Mouse (Mus musculus): Measurements from ENCODE around the gene Tgm6. TPM values are rescaled to one million over a fixed set of nuclear protein-coding genes. Genes with fewer than 3 reads are reported as not detected.

Gene Tgm6
- polyA plus RNA-seq, 1 experiment from 2014 or later, result not detected

DNA sequence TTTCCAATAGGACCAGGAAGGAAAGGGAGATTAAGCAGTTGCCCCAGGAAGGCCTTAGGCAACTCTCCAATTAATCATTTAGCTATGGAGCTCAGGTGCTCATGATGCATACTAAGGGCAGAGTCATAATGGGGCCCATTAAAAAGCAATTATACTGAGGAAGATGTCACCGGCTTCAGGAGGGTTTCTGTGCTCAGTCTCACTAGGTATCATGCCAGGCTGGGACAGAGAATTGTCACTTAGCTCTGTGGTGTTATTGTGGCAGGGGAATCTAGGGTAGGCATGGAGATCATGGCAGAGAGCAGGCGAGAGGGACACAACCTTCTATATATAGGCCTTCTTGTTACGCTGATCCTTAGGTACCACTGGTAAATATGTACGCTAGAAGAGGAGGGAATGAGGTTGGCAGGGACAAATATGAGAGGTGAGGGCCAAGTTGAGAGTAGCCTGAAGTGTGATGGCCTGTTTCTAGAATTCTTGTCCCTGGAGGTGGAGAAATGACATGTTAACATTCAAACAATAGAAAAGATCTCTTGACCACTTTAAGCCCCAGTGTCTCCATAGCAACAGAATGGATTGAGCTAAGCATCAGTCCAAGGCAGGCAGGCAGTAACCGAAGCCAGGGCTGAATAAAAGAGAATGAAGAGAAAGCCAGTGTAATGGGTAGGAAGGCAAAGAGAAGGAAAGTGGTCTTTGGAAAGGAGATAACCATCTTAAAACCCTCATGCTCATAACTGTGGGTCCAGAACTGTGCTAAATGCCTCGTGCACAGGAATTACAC, 13.3 kb downstream of the Tgm6 start:
- Histone ChIP-seq H3K9me3 (ENCODE audit: low read length) (no peaks in the 10 kb centered on the region), H3K4me3 (ENCODE audit: low read depth, low read length) (no peak overlapping the region), H3K27ac (ENCODE audit: low read depth) (no peak overlapping the region), H3K4me1 (ENCODE audit: insufficient read depth) (no peaks in the 10 kb centered on the region), H3K4me2 (ENCODE audit: low read depth, low read length) (no peak overlapping the region), H3K9ac (replicated peaks) (no peak overlapping the region), H3K27me3 (ENCODE audit: insufficient read depth, low read length) (no peaks in the 10 kb centered on the region), H3K36me3 (replicated peaks; ENCODE audit: insufficient read depth, low read length) (no peaks in the 10 kb centered on the region)
- TF ChIP-seq EP300 (IDR thresholded peaks at IDR 0.05; ENCODE audit: low read depth) (no peak), CTCF (IDR thresholded peaks at IDR 0.05; ENCODE audit: low read depth) (no peak)
- DNase-seq (no peak), ATAC-seq (no peak)
- 74% methylated on average over 6 of the region's 6 CpGs for WGBS (ENCODE audit: insufficient replicate concordance)

DNA sequence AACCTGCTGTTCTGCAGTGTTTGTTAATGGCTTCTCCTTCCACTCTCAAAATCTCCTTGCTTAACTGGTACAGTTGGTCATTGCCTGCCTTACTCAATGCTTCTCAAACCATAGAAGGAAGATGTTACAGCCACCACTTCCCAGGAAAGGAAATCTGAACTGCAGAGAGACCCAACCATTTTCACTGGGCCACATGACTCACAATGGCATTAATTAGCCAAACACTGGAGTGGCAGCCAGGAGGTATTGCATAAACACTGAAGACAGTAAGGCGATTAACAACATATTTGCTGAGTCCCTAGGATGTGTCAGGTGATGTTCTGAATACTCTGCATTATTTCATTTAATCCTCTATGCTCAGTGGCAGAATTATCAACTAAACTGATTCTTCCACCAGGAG, 13.9 kb downstream of the Tgm6 start:
- H3K9me3 ChIP-seq (ENCODE audit: low read length), result no peaks in the 10 kb centered on the region
- no peak overlapping the region for H3K27ac ChIP-seq (ENCODE audit: low read depth)
- no peak overlapping the region for H3K4me3 ChIP-seq (ENCODE audit: low read depth, low read length)
- H3K4me2 ChIP-seq (ENCODE audit: low read depth, low read length), result no peak overlapping the region
- ATAC-seq (no peak), DNase-seq (no peak)
- TF ChIP-seq EP300 (IDR thresholded peaks at IDR 0.05; ENCODE audit: low read depth) (no peak), CTCF (IDR thresholded peaks at IDR 0.05; ENCODE audit: low read depth) (no peak)
- H3K36me3 ChIP-seq (replicated peaks; ENCODE audit: insufficient read depth, low read length), result no peaks in the 10 kb centered on the region
- H3K4me1 ChIP-seq (ENCODE audit: insufficient read depth), result no peaks in the 10 kb centered on the region
- no peaks in the 10 kb centered on the region for H3K27me3 ChIP-seq (ENCODE audit: insufficient read depth, low read length)
- WGBS (ENCODE audit: insufficient replicate concordance), result 44% methylated on average over 1 of the region's 1 CpGs
- H3K9ac ChIP-seq (replicated peaks), result no peak overlapping the region

DNA sequence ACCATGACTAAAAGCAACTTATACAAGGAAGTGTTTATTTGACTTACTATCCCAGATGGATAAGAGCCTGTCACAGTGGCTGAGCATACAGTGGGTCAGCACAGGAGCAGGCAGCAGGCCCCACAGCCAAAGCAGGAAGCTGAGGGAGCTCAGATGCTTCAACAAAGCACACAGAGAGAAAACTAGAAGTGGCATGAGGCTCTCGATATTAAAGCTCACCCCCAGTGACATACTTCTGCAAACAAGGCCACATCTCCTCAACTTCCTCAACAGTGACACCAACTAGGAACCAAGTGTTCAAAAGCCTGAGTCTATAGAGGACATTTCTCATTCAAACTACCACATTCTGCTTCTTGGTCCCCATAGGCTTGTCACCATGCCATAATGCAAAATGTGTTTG, 17.5 kb downstream of the Tgm6 start:
- DNase-seq, result no peak
- TF ChIP-seq CTCF (IDR thresholded peaks at IDR 0.05; ENCODE audit: low read depth) (no peak), EP300 (IDR thresholded peaks at IDR 0.05; ENCODE audit: low read depth) (no peak)
- H3K9me3 ChIP-seq (ENCODE audit: low read length), result no peaks in the 10 kb centered on the region
- no peak overlapping the region for H3K4me2 ChIP-seq (ENCODE audit: low read depth, low read length)
- no peak overlapping the region for H3K9ac ChIP-seq (replicated peaks)
- no peak overlapping the region for H3K27ac ChIP-seq (ENCODE audit: low read depth)
- WGBS (ENCODE audit: insufficient replicate concordance), result 17% methylated on average over 1 of the region's 1 CpGs
- H3K27me3 ChIP-seq (ENCODE audit: insufficient read depth, low read length), result no peaks in the 10 kb centered on the region
- no peaks in the 10 kb centered on the region for H3K4me1 ChIP-seq (ENCODE audit: insufficient read depth)
- no peaks in the 10 kb centered on the region for H3K36me3 ChIP-seq (replicated peaks; ENCODE audit: insufficient read depth, low read length)
- no peak for ATAC-seq
- no peak overlapping the region for H3K4me3 ChIP-seq (ENCODE audit: low read depth, low read length)

DNA sequence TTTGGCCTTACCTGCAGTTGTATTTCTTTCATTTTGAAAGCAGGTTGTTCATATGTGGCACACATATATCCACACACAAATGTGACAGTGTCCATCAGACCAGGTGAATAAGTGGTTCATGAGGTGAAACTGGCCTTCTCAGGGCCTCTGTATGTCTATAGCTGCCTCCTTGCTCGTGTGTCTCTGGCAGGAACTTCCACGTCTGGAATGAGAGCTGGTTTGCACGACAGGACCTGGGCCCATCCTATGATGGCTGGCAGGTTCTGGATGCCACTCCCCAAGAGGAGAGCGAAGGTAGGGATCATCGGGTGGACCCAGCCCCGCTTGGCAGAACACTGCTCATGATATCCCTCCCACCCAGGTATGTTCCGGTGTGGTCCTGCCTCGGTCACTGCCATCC, 30.8 kb downstream of the Tgm6 start:
- TF ChIP-seq CTCF (IDR thresholded peaks at IDR 0.05; ENCODE audit: low read depth) (no peak), EP300 (IDR thresholded peaks at IDR 0.05; ENCODE audit: low read depth) (no peak)
- no peaks in the 10 kb centered on the region for H3K36me3 ChIP-seq (replicated peaks; ENCODE audit: insufficient read depth, low read length)
- no peaks in the 10 kb centered on the region for H3K4me1 ChIP-seq (ENCODE audit: insufficient read depth)
- no peak for DNase-seq
- WGBS (ENCODE audit: insufficient replicate concordance), result 76% methylated on average over 8 of the region's 8 CpGs
- H3K9ac ChIP-seq (replicated peaks), result no peak overlapping the region
- no peaks in the 10 kb centered on the region for H3K9me3 ChIP-seq (ENCODE audit: low read length)
- H3K4me3 ChIP-seq (ENCODE audit: low read depth, low read length), result no peak overlapping the region
- H3K4me2 ChIP-seq (ENCODE audit: low read depth, low read length), result no peak overlapping the region
- no peak overlapping the region for H3K27ac ChIP-seq (ENCODE audit: low read depth)
- H3K27me3 ChIP-seq (ENCODE audit: insufficient read depth, low read length), result no peaks in the 10 kb centered on the region
- no peak for ATAC-seq

DNA sequence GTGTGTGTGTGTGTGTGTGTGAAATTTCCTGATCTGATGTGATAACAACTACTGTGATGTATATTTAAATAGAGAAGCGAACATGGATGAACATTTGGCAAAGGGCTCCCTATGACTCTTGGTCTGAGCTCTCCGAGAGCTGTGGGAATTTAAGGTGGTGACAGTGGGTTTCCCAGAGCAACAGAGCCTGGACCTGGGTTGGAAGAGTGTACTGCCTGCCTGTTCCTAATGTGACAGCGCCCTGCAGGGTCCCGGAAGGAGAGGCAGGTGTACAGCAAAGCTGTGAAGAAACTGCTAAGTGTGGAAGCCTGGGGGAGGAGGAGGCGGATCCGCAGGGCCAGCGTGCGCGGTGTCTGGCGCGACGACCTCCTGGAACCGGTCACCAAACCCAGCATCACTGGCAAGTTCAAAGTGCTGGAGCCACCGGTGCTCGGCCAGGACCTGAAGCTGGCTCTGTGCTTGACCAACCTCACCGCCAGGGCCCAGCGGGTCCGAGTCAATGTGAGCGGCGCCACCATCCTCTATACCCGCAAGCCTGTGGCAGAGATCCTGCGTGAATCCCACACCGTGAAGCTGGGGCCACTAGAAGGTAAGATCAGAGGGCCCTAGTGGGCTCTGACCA, 32.6 kb downstream of the Tgm6 start:
- Histone ChIP-seq H3K4me3 (ENCODE audit: low read depth, low read length) (no peak overlapping the region), H3K27me3 (ENCODE audit: insufficient read depth, low read length) (no peaks in the 10 kb centered on the region), H3K4me1 (ENCODE audit: insufficient read depth) (no peaks in the 10 kb centered on the region), H3K9me3 (ENCODE audit: low read length) (no peaks in the 10 kb centered on the region), H3K27ac (ENCODE audit: low read depth) (no peak overlapping the region), H3K4me2 (ENCODE audit: low read depth, low read length) (no peak overlapping the region), H3K36me3 (replicated peaks; ENCODE audit: insufficient read depth, low read length) (no peaks in the 10 kb centered on the region), H3K9ac (replicated peaks) (no peak overlapping the region)
- TF ChIP-seq CTCF (IDR thresholded peaks at IDR 0.05; ENCODE audit: low read depth) (no peak), EP300 (IDR thresholded peaks at IDR 0.05; ENCODE audit: low read depth) (no peak)
- DNase-seq, result no peak
- WGBS (ENCODE audit: insufficient replicate concordance), result 79% methylated on average over 23 of the region's 23 CpGs
- no peak for ATAC-seq

DNA sequence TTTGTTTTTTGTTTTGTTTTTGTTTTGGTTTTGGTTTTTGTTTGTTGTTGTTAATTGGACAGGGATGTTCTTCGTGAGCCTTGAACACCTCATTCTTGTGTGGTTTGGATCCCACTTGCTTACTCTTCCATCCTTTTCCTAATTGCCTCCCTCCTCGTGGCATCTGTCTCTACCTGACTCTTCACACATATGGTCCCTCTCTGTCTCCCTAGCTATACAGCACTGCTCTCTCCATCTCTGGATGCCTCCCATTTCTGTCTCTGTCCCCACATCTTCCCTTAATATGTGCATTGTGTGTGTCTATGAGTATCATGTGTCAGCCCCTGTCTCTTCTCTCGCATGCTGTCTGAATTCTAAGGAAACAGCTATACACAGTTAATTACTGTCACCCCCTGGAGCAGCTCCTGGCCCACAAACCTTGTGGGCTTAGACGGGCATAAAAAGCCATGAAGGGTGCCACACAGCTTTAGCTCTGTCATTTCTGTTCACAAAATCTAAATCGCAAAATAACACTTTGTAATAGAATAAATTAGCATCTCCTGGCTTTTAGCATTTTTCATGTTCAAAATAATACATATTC, 34.0 kb downstream of the Tgm6 start:
- no peak overlapping the region for H3K9ac ChIP-seq (replicated peaks)
- DNase-seq (no peak), ATAC-seq (no peak)
- H3K27ac ChIP-seq (ENCODE audit: low read depth), result no peak overlapping the region
- 73% methylated on average over 5 of the region's 5 CpGs for WGBS (ENCODE audit: insufficient replicate concordance)
- no peak overlapping the region for H3K4me3 ChIP-seq (ENCODE audit: low read depth, low read length)
- no peaks in the 10 kb centered on the region for H3K9me3 ChIP-seq (ENCODE audit: low read length)
- no peaks in the 10 kb centered on the region for H3K4me1 ChIP-seq (ENCODE audit: insufficient read depth)
- no peak for TF ChIP-seq EP300 (IDR thresholded peaks at IDR 0.05; ENCODE audit: low read depth)
- TF ChIP-seq CTCF (IDR thresholded peaks at IDR 0.05; ENCODE audit: low read depth), result no peak
- H3K4me2 ChIP-seq (ENCODE audit: low read depth, low read length), result no peak overlapping the region
- H3K36me3 ChIP-seq (replicated peaks; ENCODE audit: insufficient read depth, low read length), result no peaks in the 10 kb centered on the region
- H3K27me3 ChIP-seq (ENCODE audit: insufficient read depth, low read length), result no peaks in the 10 kb centered on the region

Measured in liver, postnatal 0 days (tissue).